Mouse (Mus musculus) forebrain, embryonic 14.5 days (tissue): ENCODE measurements at regions not wholly inside any gene's neighbourhood (a gene's known extent, or its start where the extent isn't known, plus 50 kb on each side); places are given as distances from the start of the nearest gene placed in this dataset.

ENCODE experiments used
- ATAC-seq: fragments of 200-750 bp; cut with Nextera tagmentation; 2 replicates; pipeline ENCODE4 v1.8.0; 2017; ENCODE audit warnings: mild to moderate bottlenecking, moderate library complexity
- DNase-seq: peaks from one replicate; pipeline ENCODE4 v3.0.0-alpha.2; 2015; ENCODE audit warnings: low spot score
- H3K27ac ChIP-seq: fragments of 300-500 bp; sonication (generic); 2 replicates; pipeline ENCODE4 v1.5.1; 2014; ENCODE audit warnings: low read depth, mild to moderate bottlenecking, control low read depth, low read length, moderate library complexity
- H3K27me3 ChIP-seq: fragments of 300-500 bp; sonication (generic); replicated peaks from 2 replicates; pipeline ENCODE4 v1.6.1; 2014; ENCODE audit warnings: low read length, control low read depth, mixed read lengths; ENCODE audit not compliant: control insufficient read depth, insufficient read depth
- H3K36me3 ChIP-seq: fragments of 300-500 bp; sonication (generic); 2 replicates; pipeline ENCODE4 v1.6.1; 2014; ENCODE audit warnings: low read length, control low read depth; ENCODE audit not compliant: control insufficient read depth, insufficient read depth
- H3K4me1 ChIP-seq: fragments of 300-500 bp; sonication (generic); 2 replicates; pipeline ENCODE4 v1.6.1; 2014; ENCODE audit warnings: antibody characterized with exemption, low read length, control low read depth; ENCODE audit not compliant: control insufficient read depth, insufficient read depth
- H3K4me2 ChIP-seq: fragments of 300-500 bp; sonication (generic); 2 replicates; pipeline ENCODE4 v1.6.1; 2014; ENCODE audit warnings: mild to moderate bottlenecking, control low read depth, low read length
- H3K4me3 ChIP-seq: fragments of 300-500 bp; sonication (generic); 2 replicates; pipeline ENCODE4 v1.5.1; 2014; ENCODE audit warnings: low read depth, low read length, control low read depth
- H3K9ac ChIP-seq: fragments of 300-500 bp; sonication (generic); 2 replicates; pipeline ENCODE4 v1.6.1; 2014; ENCODE audit warnings: mild to moderate bottlenecking, low read length, control low read depth, moderate library complexity
- H3K9me3 ChIP-seq: fragments of 300-500 bp; sonication (generic); replicated peaks from 2 replicates; pipeline ENCODE4 v1.6.1; 2016; ENCODE audit warnings: low read length, control low read depth, mixed read lengths; ENCODE audit not compliant: control insufficient read depth
- WGBS: fragments of 180-500 bp; shearing (Covaris S2); extraction: QIAGEN DNeasy Blood & Tissue Kit; methylation state at CpG from one replicate; pipeline ENCODE4 v1.1.7; 2014; 5-methylcytosine and 5-hydroxymethylcytosine counted together

DNA sequence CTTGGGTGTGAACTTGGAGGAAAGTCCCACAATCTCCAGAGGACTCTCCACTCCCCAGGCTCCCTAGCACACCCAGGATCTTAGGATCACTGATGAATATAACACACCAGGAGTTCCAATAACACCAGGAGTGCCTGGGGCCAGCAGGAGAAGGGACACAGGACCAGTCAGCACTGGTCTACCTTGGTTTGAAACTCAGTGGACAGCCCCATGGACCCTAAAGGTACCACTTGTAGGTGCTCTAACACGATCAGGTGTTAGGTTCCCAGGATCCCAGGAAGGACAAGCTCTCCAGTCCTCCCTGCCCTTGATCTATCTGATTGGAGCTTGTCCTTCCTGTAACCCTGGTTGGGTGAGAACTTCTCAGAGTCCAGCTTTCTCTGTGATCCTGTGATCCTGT, 554.6 kb downstream of the Sema5a start:
- H3K9me3 ChIP-seq = no peaks in the 10 kb centered on the region
- no peak overlapping the region for H3K4me3 ChIP-seq
- H3K36me3 ChIP-seq = no peaks in the 10 kb centered on the region
- 89% methylated on average over 1 of the region's 1 CpGs for WGBS
- no peaks in the 10 kb centered on the region for H3K27me3 ChIP-seq
- DNase-seq (no peak), ATAC-seq (no peak)
- no peak overlapping the region for H3K9ac ChIP-seq
- H3K4me1 ChIP-seq = no peaks in the 10 kb centered on the region
- no peak overlapping the region for H3K4me2 ChIP-seq
- no peak overlapping the region for H3K27ac ChIP-seq

DNA sequence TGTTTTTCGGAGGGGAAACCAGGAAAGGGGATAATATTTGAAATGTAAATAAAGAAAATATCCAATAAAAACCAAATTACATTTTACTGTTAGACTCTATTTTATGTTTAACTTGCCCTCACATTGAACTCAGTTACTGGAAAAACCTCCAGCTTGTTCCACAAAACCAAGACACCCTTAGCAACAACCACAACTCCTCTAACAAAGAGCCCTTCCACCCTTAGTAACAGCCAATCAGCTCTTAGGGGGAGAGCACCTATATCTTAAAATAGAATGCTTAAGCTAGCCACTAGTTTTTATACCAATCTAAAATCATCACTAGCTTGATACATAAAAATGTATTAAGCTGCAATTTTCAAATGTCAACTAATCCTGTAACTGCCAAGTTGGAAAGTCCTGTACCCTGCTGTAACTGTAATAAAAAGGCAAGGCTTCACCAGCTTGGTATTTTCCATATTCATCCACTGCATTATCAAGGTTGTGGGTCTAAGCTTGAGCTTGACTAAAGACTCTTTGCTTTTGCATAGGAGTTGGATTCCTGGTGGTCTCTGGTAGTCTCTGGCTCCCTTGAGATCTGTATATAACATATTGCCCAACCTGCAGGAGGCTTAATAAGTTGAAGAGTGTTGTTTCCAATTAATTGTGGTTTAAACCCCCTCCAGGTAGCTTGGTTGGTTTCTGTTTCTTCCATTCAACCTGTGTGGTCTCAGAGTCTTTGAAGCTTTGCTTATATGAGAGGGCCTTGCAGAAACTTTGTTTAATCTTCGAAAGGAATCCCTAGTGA, 566.4 kb downstream of the Sema5a start:
- H3K9ac ChIP-seq = no peak overlapping the region
- H3K4me3 ChIP-seq = no peak overlapping the region
- ATAC-seq = no peak
- no peak overlapping the region for H3K27ac ChIP-seq
- H3K4me1 ChIP-seq = no peaks in the 10 kb centered on the region
- DNase-seq = no peak
- H3K4me2 ChIP-seq = no peak overlapping the region
- 79% methylated on average over 2 of the region's 2 CpGs for WGBS
- no peaks in the 10 kb centered on the region for H3K36me3 ChIP-seq
- H3K9me3 ChIP-seq = no peaks in the 10 kb centered on the region
- H3K27me3 ChIP-seq = no peaks in the 10 kb centered on the region

DNA sequence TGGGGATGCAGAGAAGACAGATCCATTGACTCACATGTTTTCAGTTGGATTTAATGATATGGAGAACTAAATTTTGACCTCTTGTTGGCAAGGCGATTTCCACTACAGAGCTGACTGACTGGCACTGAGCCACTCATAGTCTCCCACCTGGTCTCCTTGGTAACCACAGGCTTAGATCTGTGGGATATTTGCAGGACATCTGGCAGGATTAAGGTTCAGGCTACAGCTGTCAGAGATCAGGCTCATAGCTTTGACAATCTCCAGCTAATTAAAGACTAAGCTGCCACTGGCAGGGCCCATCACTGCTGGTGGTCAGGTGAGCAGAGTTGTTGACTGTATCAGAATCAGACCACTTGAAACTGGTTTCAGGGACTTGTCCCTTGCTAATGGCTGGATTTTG, 595.4 kb downstream of the Sema5a start:
- WGBS = 69% methylated on average over 1 of the region's 1 CpGs
- H3K9ac ChIP-seq = no peak overlapping the region
- DNase-seq (peak; percentile 3), ATAC-seq (no peak)
- H3K4me1 ChIP-seq = no peaks in the 10 kb centered on the region
- H3K4me3 ChIP-seq = no peak overlapping the region
- H3K36me3 ChIP-seq = no peaks in the 10 kb centered on the region
- no peaks in the 10 kb centered on the region for H3K27me3 ChIP-seq
- no peaks in the 10 kb centered on the region for H3K9me3 ChIP-seq
- H3K4me2 ChIP-seq = no peak overlapping the region
- H3K27ac ChIP-seq = no peak overlapping the region
